Mouse (Mus musculus) layer of hippocampus, adult 18-20 months (tissue): ENCODE results near the gene Thap11. TPM values are rescaled to one million over a fixed set of nuclear protein-coding genes. Genes with fewer than 3 reads are reported as not detected.
A peak's percentile ranks its signal among the peaks of the same experiment; 100 is the strongest.

Source experiments
- DNase-seq, 2 experiments: peaks; one replicate each; pipeline ENCODE4 v3.0.0; 2022; ENCODE audit warnings: low spot score in 2 of 2
- total RNA-seq, 2 experiments: library from RNA; stranded (reverse); gene quantifications; 2 replicates each; pipeline ENCODE4 v1.2.3; 2021

Gene Thap11
- total RNA-seq, 2 experiments from 2014 or later, result 43.0 to 46.5 TPM

- DNase-seq, result peak; percentile 85 to 93
Observed at GRCm38 (mm10) chr8:105851651-105852143, 3.2 kb upstream of the Thap11 start.

GRCm38 (mm10) chr8:105852146-105852729, 2.7 kb upstream of the Thap11 start:
- no peak for DNase-seq

DNA sequence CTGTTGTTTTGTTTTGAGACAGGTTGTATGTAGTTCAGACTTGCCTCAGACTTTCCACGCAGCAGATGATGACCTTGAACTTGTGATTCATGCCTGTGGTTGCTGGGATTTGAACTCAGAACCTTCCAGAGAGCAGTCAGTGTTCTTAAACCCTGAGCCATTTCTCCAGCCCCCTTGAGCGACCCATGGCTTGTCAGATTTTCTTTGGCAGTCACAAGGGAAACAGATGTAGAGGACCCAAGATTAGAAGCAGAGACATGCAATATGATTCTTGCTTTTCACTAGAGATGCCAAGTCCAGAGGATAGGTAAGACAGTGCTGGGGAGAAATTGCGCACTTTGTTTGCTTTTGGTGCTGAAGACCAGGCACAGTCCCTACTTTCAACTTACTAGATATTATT, 1.8 kb upstream of the Thap11 start, which contains the start of gene Cenpt:
Gene Cenpt, minus strand, starts transcription at position 101 of the 400 bp plus-strand sequence.
- DNase-seq, result no peak

- DNase-seq, result no peak
Observed at GRCm38 (mm10) chr8:105854303-105854702, 629 bp upstream of the Thap11 start.

- peak in 1 of 2 experiments; percentile 23 for DNase-seq
Observed at GRCm38 (mm10) chr8:105855248-105856167, 576 bp downstream of the Thap11 start.

DNA sequence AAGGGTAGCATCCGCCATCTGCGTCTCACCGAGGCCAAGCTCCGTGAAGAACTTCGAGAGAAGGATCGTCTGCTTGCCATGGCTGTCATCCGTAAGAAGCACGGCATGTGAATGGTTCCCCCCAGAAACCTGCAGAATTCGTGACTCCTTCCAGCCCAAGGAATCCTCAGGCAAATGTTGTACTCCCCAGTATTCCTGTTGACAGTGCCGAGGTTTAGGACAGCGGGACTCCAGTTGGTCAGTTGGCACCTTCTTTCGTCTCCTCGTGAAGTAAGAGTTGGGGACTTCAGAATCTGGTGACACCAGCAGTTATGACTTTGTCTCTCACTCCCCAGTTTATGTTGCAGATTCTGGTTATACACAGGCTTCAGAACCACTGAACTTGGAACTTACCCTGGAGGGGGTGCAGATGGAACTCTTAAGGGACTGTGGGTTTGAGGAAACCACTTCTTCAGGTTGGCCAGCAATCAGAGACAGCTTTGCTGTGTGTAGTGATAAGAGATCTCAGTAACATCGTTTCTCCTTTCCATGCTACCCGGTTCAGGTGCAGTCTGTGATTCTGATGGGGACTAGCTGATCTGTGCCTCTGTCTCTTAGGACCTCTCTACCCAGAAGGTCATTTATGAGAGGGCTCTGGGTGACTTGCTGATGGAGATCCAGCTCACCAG, 1.4 kb downstream of the Thap11 start:
- DNase-seq, result no peak

- no peak for DNase-seq
Observed at GRCm38 (mm10) chr8:105858495-105858894, 3.6 kb downstream of the Thap11 start.

GRCm38 (mm10) chr8:105859314-105859713, 4.4 kb downstream of the Thap11 start:
- DNase-seq, result no peak

- peak; percentile 93 to 97 for DNase-seq
Observed at GRCm38 (mm10) chr8:105860143-105860981, 5.4 kb downstream of the Thap11 start, which contains the start of gene Nutf2. TSS of gene Nutf2 (plus strand) at chr8:105860580.

- no peak for DNase-seq
Observed at GRCm38 (mm10) chr8:105861951-105862350, 7.0 kb downstream of the Thap11 start.

DNA sequence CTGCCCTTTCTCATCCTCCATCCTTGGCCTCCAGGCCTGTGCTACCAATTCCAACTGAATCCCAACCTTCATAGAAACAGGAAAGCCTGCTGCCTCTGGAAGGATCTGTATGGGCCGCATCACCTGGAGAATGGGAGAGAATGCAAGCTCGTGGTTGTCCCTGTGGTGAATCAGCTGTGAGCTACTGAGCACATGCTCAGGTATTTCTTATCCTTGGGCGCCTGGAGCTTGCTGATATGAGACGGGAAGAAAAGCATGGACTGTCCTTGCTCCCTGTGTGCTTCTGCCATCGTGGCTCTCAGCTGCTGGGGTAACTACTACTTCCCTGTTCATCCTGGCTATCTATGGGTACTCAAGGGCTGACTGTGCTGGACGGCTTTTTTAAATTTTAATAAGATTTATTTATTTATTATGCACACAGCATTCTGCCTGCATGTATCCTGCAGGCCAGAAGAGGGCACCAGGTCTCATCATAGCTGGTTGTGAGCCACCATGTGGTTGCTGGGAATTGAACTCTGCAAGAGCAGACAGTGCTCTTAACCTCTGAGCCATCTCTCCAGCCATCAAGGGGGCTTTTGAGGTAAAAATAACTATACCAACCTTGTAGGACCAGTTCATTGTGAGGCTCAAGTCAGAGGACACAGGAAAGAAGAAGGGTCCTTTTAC, 11.6 kb downstream of the Thap11 start:
- DNase-seq, result no peak

GRCm38 (mm10) chr8:105874301-105874700, 19.4 kb downstream of the Thap11 start:
- DNase-seq, result no peak

DNA sequence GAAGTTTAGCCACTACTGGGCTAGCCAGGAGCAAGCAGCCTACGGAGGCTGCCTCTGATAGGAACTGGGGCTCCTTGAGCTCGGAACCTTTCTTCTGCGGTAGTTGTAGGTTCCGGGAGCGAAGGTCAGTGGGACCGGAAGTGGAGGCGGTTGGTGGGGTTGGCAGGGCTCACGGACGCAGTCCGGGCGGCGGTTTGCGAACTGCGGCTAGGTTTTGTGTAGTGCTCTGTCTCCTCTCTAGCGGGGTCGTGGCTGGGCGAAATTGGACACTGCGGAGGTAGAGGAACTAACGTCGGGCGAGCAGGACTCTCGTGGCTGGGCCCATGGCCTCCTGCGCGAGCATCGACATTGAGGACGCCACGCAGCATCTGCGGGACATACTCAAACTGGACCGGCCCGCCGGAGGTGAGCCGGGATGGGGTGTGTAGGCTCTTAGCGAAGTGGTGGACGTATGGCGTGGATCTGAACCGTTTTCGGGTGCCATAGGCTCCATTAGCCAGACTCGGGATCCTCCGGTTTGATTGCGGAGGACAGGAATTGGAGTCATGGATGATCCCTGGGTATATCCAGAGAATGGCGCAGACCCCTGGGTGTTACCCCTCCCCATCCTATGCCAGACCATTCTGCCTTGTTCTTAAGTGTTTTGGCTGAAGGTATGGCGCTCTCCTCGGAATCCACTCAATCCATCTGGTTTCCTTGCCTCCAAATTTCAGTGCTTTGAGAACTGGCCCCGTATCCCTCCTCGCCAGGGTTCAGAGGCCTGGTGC, 26.0 kb downstream of the Thap11 start, which contains the start of gene Edc4:
Gene Edc4, plus strand, starts transcription at position 128 of the 767 bp plus-strand sequence.
- DNase-seq, result peak; percentile 75 to 84

- DNase-seq, result no peak
Observed at GRCm38 (mm10) chr8:105889756-105890465, 35.0 kb downstream of the Thap11 start.

- peak; percentile 75 to 84 for DNase-seq
Observed at GRCm38 (mm10) chr8:105890870-105891269, 35.9 kb downstream of the Thap11 start.

DNA sequence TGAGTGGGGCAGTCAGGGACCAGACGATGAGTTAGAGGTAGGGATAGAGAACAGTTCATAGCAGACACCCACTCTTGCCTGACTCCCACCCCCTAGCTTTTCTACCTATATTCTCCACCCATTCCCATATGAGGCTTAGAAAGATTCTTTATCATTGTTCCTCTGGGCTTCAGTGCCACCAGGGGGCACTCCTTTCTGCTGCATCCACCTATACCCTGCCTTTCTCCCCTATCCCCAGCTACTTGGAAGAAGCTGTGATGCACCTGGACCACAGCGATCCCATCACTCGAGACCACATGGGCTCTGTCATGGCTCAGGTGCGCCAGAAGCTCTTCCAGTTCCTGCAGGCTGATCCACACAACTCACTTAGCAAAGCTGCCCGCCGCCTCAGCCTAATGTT, 37.5 kb downstream of the Thap11 start:
- peak in 1 of 2 experiments; percentile 44 for DNase-seq

- peak; percentile 76 to 80 for DNase-seq
Observed at GRCm38 (mm10) chr8:105893339-105893738, 38.4 kb downstream of the Thap11 start, which contains the start of gene Nrn1l. TSS of gene Nrn1l (plus strand) at chr8:105893567.

DNA sequence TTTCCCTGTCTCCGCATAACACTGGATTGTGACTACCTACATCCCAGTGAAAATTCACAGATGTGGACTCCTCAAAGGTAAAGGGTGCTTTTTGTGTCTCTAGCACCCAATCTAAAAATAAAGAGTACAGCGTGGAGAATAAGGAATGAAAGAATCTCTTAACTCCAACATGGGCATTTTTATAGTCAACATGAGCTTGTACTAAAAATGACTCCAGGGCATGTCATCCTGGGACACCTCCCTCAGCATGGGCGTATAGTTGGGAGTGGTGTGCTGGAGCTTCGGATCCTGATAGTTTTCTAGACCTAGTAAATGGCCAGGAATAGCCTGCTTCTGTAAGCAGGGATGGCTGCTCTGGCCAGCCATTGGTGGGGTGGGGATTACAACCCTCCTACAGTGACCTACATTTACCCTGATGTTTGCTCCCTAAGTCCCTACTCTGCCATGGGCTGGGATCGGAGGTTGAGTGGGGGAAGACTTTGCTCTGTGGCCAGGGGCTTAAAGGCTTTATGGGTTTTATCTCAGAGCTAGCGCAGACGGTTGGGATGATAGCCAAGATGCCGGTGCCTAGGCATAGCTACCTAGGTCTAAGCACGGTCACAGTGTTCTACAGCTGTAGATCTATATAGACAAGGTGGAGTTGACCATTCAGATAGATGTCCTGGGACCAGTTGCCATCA, 43.0 kb downstream of the Thap11 start:
- DNase-seq, result no peak
